Mouse (Mus musculus): ENCODE measurements around the gene Sh3bp5l.
"Not testable (repeated sequence)": the region's sequence is repeated elsewhere in the genome, so short reads cannot be mapped to it uniquely, and the experiment has no call there.

Sh3bp5l gene

DNA sequence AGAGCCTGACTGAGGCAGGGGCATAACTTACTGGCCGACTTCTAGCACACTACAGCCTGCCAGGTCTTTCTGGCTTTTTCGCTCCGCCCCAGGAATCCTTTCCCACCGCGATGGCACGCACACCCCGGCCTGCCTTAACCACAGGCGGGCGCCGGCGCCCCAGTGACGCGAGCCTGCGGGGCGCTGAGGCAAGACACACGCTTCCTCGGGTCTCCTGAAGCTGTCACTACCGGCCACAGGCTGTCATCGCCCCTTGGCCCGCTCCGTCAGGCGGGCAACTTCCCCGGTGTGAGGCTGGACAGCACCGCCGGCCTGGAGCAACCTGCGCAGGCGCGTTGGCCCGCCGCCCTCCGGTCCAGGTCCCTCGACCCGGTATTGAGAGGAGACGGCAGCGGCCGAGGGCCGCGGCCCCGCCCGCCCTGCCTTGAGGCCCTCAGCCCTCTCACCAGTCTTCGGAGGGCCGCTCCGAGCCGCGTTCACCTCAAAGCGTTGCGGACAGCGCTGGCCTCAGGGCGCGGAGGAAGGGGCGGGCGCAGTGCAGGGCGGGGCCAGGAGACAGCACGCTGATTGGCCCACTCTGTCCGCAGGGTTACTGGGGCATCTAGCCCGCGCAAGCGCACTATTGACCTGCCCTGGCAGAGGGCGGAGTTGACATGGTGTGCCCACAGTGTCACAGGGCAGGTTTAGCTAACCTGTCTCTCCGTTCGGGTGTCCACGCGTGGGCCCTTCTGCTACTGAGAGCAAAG lies 7.5 kb upstream of the Sh3bp5l start:
- peak; percentile 98 for DNase-seq (ENCODE audit: low read depth, low spot score)

DNA sequence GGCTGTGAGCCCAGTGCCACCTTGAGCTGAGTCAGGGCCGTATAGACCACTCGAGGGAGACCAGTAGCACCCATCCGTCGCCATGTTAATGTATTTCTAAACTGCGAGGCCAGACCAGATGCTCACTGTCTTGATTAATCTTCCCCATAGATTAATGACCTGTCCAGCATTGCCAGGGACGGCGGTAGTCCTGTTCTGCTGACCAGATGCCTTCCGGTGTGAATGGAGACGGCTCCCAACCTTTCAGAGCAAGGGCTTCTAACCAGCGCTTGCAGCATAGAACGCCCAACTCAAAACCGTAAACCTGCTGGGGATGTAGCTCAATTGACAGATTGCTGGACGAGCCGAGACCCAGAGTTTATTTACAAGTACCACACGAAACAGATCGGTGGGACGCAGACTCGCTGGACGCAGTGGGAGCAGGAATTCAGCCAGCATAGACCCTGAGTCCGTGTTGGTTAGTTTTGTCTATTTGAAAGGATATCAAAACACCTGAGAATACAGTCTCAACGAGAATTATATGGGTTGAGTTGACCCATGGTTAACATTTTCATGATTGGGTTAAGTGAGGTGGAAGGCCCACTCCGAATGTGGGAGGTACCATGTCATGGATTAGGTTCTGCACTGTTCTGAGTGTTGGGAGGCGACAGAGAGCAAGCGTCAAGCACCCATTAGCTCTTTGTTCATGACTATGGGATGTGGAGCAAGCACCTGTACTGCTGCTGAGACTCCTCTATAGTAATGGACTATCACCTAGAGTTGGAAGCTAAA lies 6.8 kb upstream of the Sh3bp5l start:
- DNase-seq (ENCODE audit: low read depth, low spot score): no peak

DNA sequence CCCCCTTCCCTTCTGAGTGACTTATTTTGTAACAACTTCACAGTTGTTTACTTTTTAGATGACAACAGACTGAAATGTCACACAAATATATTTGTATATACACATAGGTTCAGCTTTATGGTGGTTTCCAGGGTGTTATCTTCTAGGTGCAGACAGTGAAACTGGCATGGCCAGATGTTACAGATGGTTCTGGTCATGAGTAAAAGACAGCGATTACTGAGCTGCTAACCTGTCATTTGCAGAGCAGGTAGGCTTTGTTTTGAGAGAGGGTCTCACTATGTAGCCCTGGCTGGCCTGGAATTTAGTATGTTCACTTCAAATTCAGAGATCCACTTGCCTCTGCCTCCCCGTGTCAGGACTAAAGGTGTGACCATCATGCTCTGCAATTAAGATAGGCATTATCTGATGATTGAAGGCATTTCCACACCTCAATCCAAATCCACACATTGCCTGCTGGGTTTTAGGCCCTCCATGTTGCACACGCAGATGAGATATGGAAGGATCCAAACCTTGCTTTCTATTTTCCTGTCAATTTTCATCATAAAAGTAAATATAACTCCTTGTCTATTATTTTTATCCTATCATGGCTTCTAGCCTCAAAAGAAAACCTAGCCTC lies 5.8 kb upstream of the Sh3bp5l start:
- DNase-seq (ENCODE audit: low read depth, low spot score): no peak

DNA sequence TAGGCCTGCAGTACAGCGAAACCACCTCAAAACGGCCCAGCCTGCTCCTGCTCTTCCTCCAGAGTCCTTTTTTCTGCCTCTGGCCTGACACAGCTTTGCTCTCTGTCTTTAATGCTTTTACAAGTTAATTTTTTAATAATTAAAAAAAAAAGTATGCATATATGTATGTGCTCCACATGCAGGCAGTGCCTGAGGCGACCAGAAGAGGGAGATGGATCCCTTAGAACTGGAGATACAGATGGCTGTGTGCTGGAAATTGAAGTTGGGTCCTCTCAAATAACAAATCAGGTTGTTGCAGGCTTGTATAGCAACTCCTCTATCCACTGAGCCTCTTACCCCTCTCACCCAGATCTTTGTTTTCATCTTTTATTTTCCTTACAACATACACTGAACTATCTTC lies 3.7 kb upstream of the Sh3bp5l start:
- DNase-seq (ENCODE audit: low read depth, low spot score): no peak

DNA sequence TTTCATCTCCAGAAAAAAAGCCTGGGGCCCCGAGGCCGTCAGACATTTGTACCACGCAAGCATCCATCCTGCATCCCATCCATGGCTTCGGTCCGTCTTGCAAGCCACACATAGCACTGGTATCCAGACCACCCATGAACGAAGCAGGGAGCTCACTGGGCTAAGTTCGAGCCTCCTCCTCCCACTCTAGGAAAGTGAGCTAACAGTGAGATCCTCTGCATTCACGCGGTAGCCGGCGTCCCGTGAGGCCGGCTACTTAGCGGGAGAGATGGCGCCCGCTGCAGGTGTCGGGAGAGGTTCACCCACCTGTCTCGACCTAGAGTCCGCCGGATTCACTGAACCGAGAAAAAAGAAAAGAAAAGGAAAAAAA lies 633 bp upstream of the Sh3bp5l start:
- no peak for DNase-seq (ENCODE audit: low read depth, low spot score)

DNA sequence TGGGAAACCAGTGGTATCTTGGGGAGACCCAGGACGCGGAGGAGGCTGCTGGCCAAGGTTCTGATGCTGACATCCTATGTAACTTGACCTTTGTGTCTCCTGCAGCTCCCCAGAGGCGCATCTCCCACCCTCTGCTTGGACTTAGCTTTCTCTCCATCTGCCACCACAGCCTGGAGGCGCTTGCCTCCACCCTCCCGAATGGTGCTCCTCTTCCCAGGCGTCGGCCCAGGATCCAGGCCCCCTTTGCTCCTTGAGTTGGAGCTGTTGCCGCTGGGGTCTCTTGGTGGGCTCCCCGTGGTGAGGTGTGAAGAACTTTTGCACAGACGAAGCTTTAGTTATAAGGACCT lies 598 bp downstream of the Sh3bp5l start:
- DNase-seq (ENCODE audit: low read depth, low spot score): no peak

DNA sequence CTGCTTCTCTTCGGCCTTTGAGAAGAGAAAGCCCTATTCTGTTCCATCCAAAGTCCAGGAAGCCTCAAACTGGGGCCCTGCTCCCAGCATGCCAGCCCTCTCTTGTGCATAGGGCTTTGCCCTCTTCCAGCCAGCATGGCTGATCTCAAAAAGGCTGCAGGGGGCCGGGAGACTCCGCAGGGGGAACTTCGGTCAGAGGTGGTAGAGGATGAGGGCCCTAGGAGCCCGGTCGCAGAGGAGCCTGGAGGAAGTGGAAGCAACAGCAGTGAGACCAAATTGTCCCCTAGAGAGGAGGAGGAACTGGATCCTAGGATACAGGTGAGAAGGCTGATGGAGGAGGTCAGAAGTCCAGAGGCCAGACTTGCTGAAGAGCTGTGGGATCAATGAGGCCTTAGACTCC lies 1.0 kb downstream of the Sh3bp5l start:
- DNase-seq (ENCODE audit: low read depth, low spot score): no peak

DNA sequence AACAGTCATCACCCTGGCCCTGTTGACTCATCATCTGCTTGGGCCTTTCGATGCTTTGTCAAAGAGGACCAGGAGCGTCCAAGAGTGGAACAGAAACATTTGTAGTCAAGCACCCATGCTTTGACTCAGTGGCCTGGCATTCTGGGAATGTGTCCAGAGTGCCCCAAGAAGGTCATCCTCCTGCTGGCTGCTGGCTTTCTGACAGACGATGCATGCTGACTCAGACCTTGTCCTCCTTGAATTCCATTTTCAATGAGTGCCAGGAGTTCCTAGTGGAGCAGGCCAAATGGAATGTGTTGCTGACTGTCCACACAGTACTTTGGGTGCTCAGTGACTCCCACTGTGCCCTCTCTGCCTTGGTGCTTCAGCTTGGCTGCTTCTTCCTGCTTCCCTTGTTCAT lies 4.2 kb downstream of the Sh3bp5l start:
- DNase-seq (ENCODE audit: low read depth, low spot score): no peak

DNA sequence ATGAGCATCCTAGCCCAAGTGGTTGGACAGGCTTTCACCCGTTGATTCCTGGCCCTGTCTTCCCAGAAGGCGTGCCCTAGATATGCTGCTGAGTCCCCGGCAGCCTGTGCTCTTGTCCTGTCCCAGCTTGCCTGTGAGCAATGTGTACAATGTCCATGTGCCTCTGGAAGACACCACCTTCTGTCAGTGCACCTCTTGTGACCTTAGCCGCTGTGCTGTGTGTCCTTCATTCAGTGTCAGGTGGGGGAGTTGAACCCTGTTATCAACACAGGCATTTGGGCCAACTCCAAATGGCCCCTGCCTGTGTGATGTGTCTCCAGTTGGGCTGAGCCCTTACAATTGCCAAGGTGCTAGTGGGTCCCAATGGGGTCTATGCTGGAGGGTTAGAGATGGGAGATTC lies 16.2 kb downstream of the Sh3bp5l start:
- DNase-seq (ENCODE audit: low read depth, low spot score): no peak

DNA sequence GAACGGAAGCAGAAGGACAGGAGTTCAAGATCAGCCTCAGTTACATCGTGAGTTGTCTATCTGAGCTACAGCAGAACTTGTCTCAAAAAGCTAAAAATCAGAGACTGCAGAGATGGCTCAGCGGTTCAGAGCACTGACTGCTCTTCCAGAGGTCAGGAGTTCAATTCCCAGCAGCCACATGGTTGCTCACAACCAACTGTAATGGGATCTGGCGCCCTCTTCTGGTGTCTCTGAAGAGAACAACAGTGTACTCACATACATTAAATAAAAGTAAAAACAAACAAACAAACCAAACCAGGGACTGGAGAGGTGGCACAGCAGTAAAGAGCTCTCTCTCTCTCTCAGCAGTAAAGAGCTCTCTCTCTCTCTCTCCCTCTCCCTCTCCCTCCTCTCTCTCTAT lies 20.1 kb downstream of the Sh3bp5l start:
- no peak for DNase-seq (ENCODE audit: low read depth, low spot score)

DNA sequence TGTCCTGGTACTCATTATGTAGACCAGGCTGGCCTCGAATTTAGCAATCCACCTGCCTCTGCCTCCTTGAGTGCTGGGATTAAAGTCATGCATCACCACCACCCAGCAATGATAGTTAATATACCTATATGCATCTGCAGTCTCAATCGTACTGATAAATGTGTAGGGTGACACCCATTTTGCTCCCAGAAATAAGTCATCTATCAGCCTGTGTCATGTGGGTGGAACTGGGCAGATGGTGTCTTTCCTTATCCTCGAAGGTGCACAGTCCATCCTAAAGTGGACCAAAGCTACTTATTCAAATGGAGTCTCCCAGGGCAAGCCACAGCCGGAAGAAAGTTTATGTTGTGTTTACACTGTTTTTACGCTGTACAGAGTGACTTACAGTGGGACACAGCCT lies 20.7 kb downstream of the Sh3bp5l start:
- peak; percentile 52 for DNase-seq (ENCODE audit: low read depth, low spot score)

DNA sequence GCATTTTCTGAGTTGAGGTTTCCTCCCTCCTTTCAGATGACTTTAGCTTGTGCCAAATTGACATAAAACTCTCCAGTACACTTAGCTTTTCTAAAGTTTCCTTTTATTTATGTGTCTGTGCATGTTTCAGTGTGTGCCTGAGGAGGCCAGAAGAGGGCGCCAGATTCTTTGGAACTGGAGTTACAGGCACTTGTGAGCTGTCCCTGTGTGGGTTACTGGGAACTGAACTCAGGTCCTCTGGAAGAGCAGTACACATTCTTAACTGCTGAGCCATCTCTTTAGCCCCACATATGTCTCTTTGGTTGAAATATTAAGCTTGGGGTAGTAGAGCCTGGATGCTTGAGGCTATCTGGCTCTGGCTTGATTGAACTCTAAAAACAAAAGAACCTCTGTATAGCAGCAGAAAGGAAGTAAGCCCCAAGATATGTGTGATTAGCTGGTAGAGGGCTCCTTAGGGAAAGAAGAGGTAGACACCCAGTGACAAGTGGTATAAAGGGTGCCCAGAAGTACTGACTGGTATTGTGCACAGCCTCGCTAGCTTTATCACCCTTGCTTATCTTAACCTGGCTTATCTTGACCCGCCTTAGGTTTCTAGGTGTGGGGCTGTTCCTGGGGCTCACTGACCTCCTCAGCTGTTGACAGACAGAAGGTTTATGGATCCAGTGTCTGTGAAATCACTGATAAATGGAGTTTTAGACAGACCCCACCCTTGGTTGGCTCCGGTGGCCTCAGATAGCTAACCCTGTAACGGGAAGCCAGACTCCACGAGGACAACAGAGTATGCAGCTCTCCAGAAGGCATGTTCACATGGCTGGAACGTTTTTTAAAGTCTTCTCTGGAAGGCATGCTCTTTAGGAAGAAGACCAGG lies 22.4 kb downstream of the Sh3bp5l start:
- DNase-seq (ENCODE audit: low read depth, low spot score): peak; percentile 70

DNA sequence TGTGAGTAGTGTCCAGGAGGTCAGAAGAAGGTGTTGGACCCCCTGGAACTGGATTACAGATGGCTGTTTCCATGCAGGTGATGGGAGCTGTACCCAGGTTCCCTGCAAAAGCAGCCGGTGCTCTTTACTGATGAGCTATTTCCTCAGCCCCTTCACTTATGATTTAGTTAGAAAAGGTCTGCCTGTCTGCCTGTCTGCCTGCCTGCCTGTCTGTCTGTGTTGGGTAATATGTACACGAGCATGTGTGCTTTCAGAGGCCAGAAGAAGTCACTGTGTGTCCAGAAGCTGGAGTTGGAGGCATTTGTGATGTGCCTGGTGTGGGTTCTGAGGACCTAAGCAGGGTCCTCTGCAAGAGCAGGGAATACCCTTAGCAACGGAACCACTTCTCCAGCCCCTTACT lies 23.2 kb downstream of the Sh3bp5l start:
- no peak for DNase-seq (ENCODE audit: low read depth, low spot score)

DNA sequence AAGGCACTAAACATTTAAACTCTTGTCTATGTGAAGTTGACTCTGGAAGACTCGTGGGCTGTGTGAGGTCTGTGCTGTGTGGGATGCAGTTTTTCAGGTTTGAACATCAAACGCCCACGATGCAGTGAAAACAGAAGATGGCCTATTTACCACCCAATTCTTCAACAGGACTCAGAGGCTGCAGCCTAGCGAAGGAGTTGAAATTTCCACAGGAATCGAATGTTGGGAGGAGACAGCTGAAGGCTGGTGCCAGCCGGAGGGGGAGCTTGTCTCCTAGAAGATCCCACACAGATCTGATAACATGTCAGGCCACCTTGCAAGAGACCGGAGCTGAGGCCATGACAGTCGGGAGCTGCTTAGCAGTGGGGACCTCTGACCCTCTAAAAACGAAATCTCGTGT lies 24.0 kb downstream of the Sh3bp5l start:
- DNase-seq (ENCODE audit: low read depth, low spot score): no peak

DNA sequence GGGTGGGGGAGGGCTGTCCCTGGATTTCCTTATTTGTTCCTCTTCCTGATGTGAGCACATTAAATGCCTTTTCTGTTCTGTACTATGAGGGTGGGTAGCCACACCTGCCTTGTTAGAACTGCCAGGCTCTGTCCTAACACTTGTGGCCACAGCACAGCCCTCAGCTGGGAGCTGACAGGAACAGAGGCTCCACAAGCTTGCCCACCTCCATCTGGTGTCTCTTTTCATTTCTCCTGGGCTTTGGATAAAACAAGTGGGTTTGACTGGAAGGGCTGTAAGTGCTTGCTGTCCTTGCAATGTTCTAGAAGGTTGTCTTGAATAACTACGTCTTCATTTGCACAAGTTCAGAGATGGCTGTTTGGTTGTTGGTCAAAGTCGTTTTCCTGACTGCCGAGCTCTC lies 24.4 kb downstream of the Sh3bp5l start:
- DNase-seq (ENCODE audit: low read depth, low spot score): no peak

DNA sequence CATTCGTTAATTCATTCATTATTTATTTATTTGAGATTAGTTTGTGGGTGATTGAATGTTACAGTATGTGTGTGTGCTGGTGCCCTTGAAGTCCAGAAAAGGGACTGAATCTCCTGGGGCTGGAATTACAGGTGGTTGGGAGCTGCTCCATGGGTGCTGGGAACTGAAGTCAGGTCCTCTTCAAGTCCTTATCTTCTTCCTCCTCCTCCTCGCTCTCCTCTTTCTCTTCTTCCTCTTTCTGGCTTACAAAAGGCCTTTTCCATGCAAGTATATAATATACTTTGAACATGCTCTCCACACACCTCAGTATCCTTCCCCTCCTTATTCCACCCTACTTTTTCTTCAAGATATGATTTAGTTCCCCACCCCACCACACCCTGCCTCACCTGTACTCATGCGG lies 26.5 kb downstream of the Sh3bp5l start:
- no peak for DNase-seq (ENCODE audit: low read depth, low spot score)

DNA sequence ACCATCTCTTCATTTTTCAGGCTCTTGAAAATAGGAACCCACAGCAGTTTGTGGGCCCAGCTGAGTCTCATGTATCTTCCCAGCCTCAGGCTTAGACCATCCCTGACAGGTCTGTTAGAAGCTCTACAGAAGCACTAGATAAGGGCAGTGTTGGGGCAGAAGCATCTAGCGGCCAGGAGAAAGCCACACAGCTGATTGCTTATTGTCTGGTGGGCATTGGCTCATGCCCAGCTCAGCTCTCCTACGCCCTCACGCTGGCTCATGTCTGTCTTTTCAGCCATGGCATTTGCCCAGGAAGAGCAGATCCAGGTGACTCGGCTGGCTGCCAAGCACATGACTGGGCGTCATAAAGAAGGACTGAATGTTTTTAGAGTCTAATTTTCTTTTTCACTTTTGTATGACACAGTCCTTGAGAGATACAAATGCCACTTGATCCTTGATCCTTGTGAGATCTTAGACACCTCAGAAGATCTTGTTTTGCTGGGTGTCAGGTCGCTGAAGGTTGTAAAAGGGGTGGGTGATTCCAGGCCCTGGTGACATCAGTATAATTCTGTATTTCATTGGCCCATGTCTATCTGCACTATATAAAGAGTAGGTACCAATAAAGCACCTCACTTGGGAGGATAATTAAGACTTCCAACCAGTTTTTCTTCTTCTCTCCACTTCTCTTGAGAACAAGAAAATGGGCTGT lies 27.5 kb downstream of the Sh3bp5l start:
- DNase-seq (ENCODE audit: low read depth, low spot score): no peak

DNA sequence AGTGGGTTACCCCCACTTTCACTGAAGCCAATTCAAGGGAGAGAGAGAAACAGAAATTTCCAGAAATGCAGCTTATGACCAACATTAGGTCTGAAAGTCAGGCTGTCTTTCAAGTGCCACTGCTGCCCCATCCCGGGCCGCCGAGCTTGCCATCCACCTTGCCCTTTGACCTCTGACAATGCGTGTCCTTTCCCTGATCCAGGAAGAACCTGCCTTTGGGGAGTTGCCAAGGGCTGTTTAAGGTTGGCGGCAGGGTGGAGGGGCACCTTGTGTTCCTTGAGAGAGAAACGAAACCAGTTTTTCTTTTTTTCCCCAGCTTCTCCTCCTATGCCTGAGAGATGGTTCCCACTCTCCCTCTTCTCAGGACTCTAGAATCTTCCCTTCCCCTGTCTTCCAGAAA lies 32.0 kb downstream of the Sh3bp5l start:
- not testable (repeated sequence) for DNase-seq (ENCODE audit: low read depth, low spot score)

DNA sequence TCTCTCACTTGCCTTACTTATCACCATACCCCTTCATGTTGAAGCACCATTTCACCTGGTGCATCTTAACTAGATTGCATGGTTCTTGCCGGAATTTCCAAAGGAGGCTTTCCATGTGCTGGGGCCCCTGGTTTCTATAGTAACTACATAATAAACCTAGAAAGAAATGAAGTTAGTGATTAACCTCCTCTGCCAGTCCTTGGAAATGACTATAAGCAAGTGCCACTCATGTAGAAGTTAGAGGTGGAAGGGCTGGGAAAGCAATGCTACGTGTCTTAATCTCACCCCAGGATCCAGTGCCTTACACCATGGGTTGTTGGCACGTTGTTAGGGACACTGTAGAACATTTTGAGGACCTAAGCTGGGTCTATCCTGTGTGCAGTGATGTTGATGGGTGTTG lies 33.9 kb downstream of the Sh3bp5l start:
- no peak for DNase-seq (ENCODE audit: low read depth, low spot score)

DNA sequence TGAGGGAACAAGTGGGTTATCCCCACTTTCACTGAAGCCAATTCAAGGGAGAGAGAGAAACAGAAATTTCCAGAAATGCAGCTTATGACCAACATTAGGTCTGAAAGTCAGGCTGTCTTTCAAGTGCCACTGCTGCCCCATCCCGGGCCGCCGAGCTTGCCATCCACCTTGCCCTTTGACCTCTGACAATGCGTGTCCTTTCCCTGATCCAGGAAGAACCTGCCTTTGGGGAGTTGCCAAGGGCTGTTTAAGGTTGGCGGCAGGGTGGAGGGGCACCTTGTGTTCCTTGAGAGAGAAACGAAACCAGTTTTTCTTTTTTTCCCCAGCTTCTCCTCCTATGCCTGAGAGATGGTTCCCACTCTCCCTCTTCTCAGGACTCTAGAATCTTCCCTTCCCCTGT lies 35.7 kb downstream of the Sh3bp5l start:
- not testable (repeated sequence) for DNase-seq (ENCODE audit: low read depth, low spot score)

DNA sequence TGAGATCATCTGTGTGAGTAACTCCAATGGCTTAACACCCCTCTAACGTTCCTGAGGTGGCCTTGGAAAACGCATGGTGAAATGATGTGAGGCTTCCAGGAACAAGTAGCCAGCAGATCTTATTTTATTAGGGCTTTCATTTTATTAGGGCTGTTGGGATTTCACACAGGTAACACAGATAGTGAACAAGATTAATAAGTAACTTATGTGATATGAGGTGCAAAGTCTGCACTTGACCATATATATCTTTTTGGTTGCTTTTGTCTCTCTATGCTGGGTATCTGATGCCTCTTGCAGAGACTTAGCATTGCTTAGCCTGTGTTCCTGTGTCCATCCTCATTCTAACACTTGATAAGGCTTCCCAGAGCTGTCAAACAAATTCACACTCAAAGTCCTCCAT lies 46.7 kb downstream of the Sh3bp5l start:
- no peak for DNase-seq (ENCODE audit: low read depth, low spot score)

DNA sequence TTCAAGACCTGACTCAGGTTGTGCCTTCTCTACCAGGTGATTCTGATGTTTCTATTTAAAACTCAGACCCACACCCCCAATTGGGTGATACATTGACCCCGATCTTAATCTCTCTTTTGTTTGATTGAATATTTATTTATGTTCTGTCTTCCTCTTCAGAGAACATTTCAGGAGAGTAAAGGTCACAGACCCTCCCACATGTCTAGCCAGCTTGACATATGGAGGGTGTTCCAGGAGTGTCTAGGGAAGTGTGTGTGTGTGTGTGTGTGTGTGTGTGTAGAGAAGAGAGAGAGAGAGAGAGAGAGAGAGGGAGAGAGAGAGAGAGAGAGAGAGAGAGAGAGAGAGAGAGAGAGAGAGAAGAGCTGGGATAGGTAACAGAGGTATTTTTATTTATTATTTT lies 47.2 kb downstream of the Sh3bp5l start:
- DNase-seq (ENCODE audit: low read depth, low spot score): no peak

Data from c-Kit-negative CD71-positive TER-119-positive erythroid progenitor cells, embryonic 14.5 days (primary cell).